ENCODE assay signal across 1 mouse cellular context in the genomic region with DNA sequence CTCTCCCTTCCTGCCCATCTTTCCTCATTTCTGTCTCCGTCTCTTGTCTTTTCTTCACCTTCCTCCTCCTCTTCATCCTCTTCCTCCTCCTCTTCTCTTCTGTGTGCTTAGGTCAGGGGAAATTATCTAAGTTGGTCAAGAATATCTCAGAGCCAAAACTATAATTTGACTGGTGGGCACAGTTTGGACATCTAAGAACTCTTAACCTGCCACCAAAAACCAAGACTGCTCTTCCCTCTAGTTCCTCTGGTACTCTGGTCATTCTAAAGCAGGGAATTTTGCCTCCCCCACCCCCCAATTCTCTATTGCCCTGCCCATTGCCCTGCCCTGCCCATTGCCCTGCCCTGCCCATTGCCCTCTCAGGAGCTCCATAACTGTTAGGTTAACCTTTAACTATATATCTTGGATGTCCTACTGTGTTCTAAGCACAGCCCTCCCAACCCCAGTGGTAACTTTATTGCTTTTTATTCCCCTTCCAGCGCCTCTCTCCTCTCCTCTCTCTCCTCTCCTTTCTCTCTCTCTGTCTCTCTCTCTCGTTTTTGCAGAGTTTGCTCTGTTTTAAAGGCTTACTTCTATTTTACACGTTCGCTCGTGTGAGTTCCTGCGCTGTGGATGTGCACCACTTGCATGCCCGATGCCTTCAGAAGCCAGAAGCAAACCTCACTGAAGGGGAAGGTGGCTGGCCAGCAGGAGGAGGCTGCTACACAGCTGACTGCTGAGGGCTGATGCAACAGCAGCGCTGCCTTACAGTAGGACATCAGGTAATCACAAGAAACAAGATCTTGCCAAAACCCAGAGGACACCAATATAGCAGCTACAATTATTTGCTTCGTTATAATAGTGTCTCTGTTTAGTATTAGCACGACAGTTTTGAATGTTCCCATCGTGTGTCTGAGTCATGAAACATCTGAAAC.
TF ChIP-seq lines count a peak whose summit lies in the region.

No protein-coding gene starts in this region.

TF ChIP-seq in CH12.LX, 34 proteins besides CTCF, POLR2A, EP300 and RAD21 (continued from another document):
- TF ChIP-seq POLR2AphosphoS2 (IDR thresholded peaks at IDR 0.05; ENCODE audit: low read depth, low read length) (peak; percentile 39; the same call in 1 of the 2 replicates), ELF1 (IDR thresholded peaks at IDR 0.05; ENCODE audit: low read depth, low read length) (0 out of 2 replicates have a peak, but pooled peaks have one; percentile 9), ZMIZ1 (IDR thresholded peaks at IDR 0.05; ENCODE audit: low read depth, low read length) (no peak), MXI1 (IDR thresholded peaks at IDR 0.05; ENCODE audit: low read depth, low read length) (peak; percentile 78; the same call in 1 of the 2 replicates), CHD2 (IDR thresholded peaks at IDR 0.05; ENCODE audit: low read length) (no peak), NELFE (IDR thresholded peaks at IDR 0.05; ENCODE audit: low read depth, low read length) (peak; percentile 69), KAT2A (IDR thresholded peaks at IDR 0.05; ENCODE audit: insufficient replicate concordance, low read length) (0 out of 2 replicates have a peak, but pooled peaks have one; percentile 51), GABPA (IDR thresholded peaks at IDR 0.05; ENCODE audit: insufficient replicate concordance, low read depth, low read length) (no peak), MAZ (IDR thresholded peaks at IDR 0.05; ENCODE audit: low read depth, low read length) (no peak), HCFC1 (IDR thresholded peaks at IDR 0.05; ENCODE audit: low read depth, low read length) (peak; percentile 43; the same call in 1 of the 2 replicates), ETS1 (conservative IDR thresholded peaks at IDR 0.05; ENCODE audit: low read depth, low read length) (peak; percentile 43; the same call in 1 of the 2 replicates), ZKSCAN1 (IDR thresholded peaks at IDR 0.05; ENCODE audit: borderline replicate concordance, low read depth, low read length) (no peak), TCF12 (IDR thresholded peaks at IDR 0.05; ENCODE audit: low read depth, low read length) (peak; percentile 72; the same call in 1 of the 2 replicates), JUND (conservative IDR thresholded peaks at IDR 0.05; ENCODE audit: low read depth, low read length) (peak; percentile 43; the same call in 1 of the 2 replicates), NRF1 (IDR thresholded peaks at IDR 0.05; ENCODE audit: low read depth, low read length) (no peak), MEF2A (IDR thresholded peaks at IDR 0.05; ENCODE audit: borderline replicate concordance, low read depth, low read length) (0 out of 2 replicates have a peak, but pooled peaks have one; percentile 46), SMC3 (IDR thresholded peaks at IDR 0.05; ENCODE audit: low read depth, low read length) (no peak; the same call in 1 of the 2 replicates), MYC (IDR thresholded peaks at IDR 0.05; ENCODE audit: low read depth, low read length) (peak; percentile 91; the same call in 1 of the 2 replicates), E2F4 (IDR thresholded peaks at IDR 0.05; ENCODE audit: insufficient replicate concordance, low read depth, low read length) (no peak), MAFK (IDR thresholded peaks at IDR 0.05; ENCODE audit: insufficient replicate concordance, low read length) (no peak; the same call in 1 of the 2 replicates), BHLHE40 (IDR thresholded peaks at IDR 0.05; ENCODE audit: low read depth, low read length) (no peak), ZNF384 (IDR thresholded peaks at IDR 0.05; ENCODE audit: low read depth, low read length) (no peak), IRF4 (IDR thresholded peaks at IDR 0.05; ENCODE audit: low read depth, low read length) (no peak), CHD1 (IDR thresholded peaks at IDR 0.05; ENCODE audit: low read depth, low read length) (no peak; the same call in 1 of the 2 replicates), JUN (IDR thresholded peaks at IDR 0.05; ENCODE audit: insufficient read depth, low read depth, low read length) (no peak), UBTF (IDR thresholded peaks at IDR 0.05; ENCODE audit: low read depth, low read length) (no peak)
